Mouse (Mus musculus) thymus, adult 2 months (tissue): ENCODE results near the gene Tmem164. TPM values are rescaled to one million over a fixed set of nuclear protein-coding genes. Genes with fewer than 3 reads are reported as not detected.

ENCODE experiments used
- DNase-seq: peaks from one replicate; pipeline ENCODE4 v3.0.0; 2021
- H3K27ac ChIP-seq: fragments of 200-500 bp; 2 replicates; pipeline ENCODE4 v1.5.1; 2012; ENCODE audit warnings: low read length, control low read depth; ENCODE audit not compliant: control insufficient read depth, insufficient read depth
- H3K27me3 ChIP-seq: fragments of 200-500 bp; 2 replicates; pipeline ENCODE4 v1.6.1; 2012; ENCODE audit warnings: mild to moderate bottlenecking, low read length, moderate library complexity, mixed read lengths; ENCODE audit not compliant: control insufficient read depth, insufficient read depth
- H3K36me3 ChIP-seq: fragments of 200-500 bp; 2 replicates; pipeline ENCODE4 v1.6.1; 2012; ENCODE audit warnings: mild to moderate bottlenecking, low read length, moderate library complexity; ENCODE audit not compliant: control insufficient read depth, insufficient read depth
- H3K4me1 ChIP-seq: fragments of 200-500 bp; replicated peaks from 2 replicates; pipeline ENCODE4 v1.6.1; 2012; ENCODE audit warnings: low read length; ENCODE audit not compliant: control insufficient read depth, insufficient read depth
- H3K4me3 ChIP-seq: fragments of 200-500 bp; 2 replicates; pipeline ENCODE4 v1.5.1; 2012; ENCODE audit warnings: mild to moderate bottlenecking, low read length, control low read depth, moderate library complexity; ENCODE audit not compliant: control insufficient read depth, insufficient read depth
- CTCF ChIP-seq: fragments of 200-500 bp; IDR thresholded peaks from 2 replicates; pipeline ENCODE4 v1.5.1; 2012; ENCODE audit warnings: mild to moderate bottlenecking, control low read depth, low read length, moderate library complexity, borderline replicate concordance; ENCODE audit not compliant: control insufficient read depth, poor library complexity, insufficient read depth; ENCODE audit errors: extremely low read depth
- POLR2A ChIP-seq: fragments of 200-500 bp; IDR thresholded peaks from 2 replicates; pipeline ENCODE4 v1.6.1; 2012; ENCODE audit warnings: mild to moderate bottlenecking, low read length, control low read depth, moderate library complexity; ENCODE audit not compliant: control insufficient read depth, poor library complexity, insufficient read depth; ENCODE audit errors: extremely low read depth
- WGBS: fragments of 180-500 bp; shearing (Covaris S2); methylation state at CpG from one replicate; pipeline ENCODE4 v1.1.7; 2018; 5-methylcytosine and 5-hydroxymethylcytosine counted together
- polyA plus RNA-seq: library from polyadenylated mRNA; depleted of rRNA; stranded (reverse); fragments of >200 nt; gene quantifications from 2 replicates; pipeline ENCODE4 v1.2.3, GENCODE M21; 2012

The Tmem164 gene
- polyA plus RNA-seq, 1 experiment: 44.6 TPM

GRCm38 (mm10) chrX:142698212-142698611 lies 17.0 kb downstream of the Tmem164 start:
- Histone ChIP-seq H3K4me3 (no peak overlapping the region), H3K4me1 (no peaks in the 10 kb centered on the region), H3K27ac (no peak overlapping the region), H3K27me3 (no peaks in the 10 kb centered on the region), H3K36me3 (no peaks in the 10 kb centered on the region)
- DNase-seq: no peak
- no peak for TF ChIP-seq CTCF
- TF ChIP-seq POLR2A: no peak
- WGBS: 59% methylated on average over 7 of the region's 7 CpGs

- Histone ChIP-seq H3K4me3 (no peak overlapping the region), H3K27me3 (no peaks in the 10 kb centered on the region), H3K36me3 (no peaks in the 10 kb centered on the region), H3K4me1 (no peaks in the 10 kb centered on the region), H3K27ac (no peak overlapping the region)
- no peak for DNase-seq
- WGBS: 90% methylated on average over 5 of the region's 5 CpGs
- no peak for TF ChIP-seq CTCF
- no peak for TF ChIP-seq POLR2A
Measured at GRCm38 (mm10) chrX:142702094-142702493, 20.9 kb downstream of the Tmem164 start.

- Histone ChIP-seq H3K27ac (no peak overlapping the region), H3K4me3 (no peak overlapping the region), H3K36me3 (no peaks in the 10 kb centered on the region), H3K4me1 (no peaks in the 10 kb centered on the region), H3K27me3 (no peaks in the 10 kb centered on the region)
- DNase-seq: no peak
- TF ChIP-seq POLR2A: no peak
- TF ChIP-seq CTCF: no peak
- 97% methylated on average over 3 of the region's 3 CpGs for WGBS
Measured at GRCm38 (mm10) chrX:142702566-142702965, 21.4 kb downstream of the Tmem164 start.

- WGBS: 100% methylated on average over 3 of the region's 3 CpGs
- H3K4me1 ChIP-seq: no peaks in the 10 kb centered on the region
Measured at GRCm38 (mm10) chrX:142703953-142704352, 22.7 kb downstream of the Tmem164 start.

GRCm38 (mm10) chrX:142708257-142708656 lies 27.1 kb downstream of the Tmem164 start:
- H3K27me3 ChIP-seq: no peaks in the 10 kb centered on the region
- DNase-seq: no peak
- TF ChIP-seq CTCF: no peak
- TF ChIP-seq POLR2A: no peak
- no peak overlapping the region for H3K27ac ChIP-seq
- H3K36me3 ChIP-seq: no peaks in the 10 kb centered on the region
- no peak overlapping the region for H3K4me3 ChIP-seq
- H3K4me1 ChIP-seq: no peaks in the 10 kb centered on the region

More at GRCm38 (mm10) chrX:142703953-142704352, 22.7 kb downstream of the Tmem164 start:
- Histone ChIP-seq H3K27ac (no peak overlapping the region), H3K36me3 (no peaks in the 10 kb centered on the region), H3K4me3 (no peak overlapping the region), H3K27me3 (no peaks in the 10 kb centered on the region)
- no peak for TF ChIP-seq CTCF
- TF ChIP-seq POLR2A: no peak
- no peak for DNase-seq

- peaks cover 3% of the 10 kb centered on the region; the same call in 1 of the 2 replicates for H3K4me1 ChIP-seq
- 54% methylated on average over 3 of the region's 3 CpGs for WGBS
- TF ChIP-seq CTCF (no peak), POLR2A (no peak)
- no peak for DNase-seq
- H3K27ac ChIP-seq: no peak overlapping the region
- H3K4me3 ChIP-seq: no peak overlapping the region
- H3K27me3 ChIP-seq: no peaks in the 10 kb centered on the region
- no peaks in the 10 kb centered on the region for H3K36me3 ChIP-seq
Measured at GRCm38 (mm10) chrX:142716014-142716413, 34.8 kb downstream of the Tmem164 start.

GRCm38 (mm10) chrX:142717958-142718478 lies 36.8 kb downstream of the Tmem164 start:
- DNase-seq: no peak
- Histone ChIP-seq H3K4me1 (peaks cover 3% of the 10 kb centered on the region; the same call in 1 of the 2 replicates), H3K27ac (no peak overlapping the region), H3K4me3 (no peak overlapping the region), H3K36me3 (no peaks in the 10 kb centered on the region), H3K27me3 (no peaks in the 10 kb centered on the region)
- 82% methylated on average over 9 of the region's 9 CpGs for WGBS
- TF ChIP-seq CTCF (no peak), POLR2A (no peak)
